Mouse (Mus musculus) embryonic facial prominence, embryonic 10.5 days (tissue): Measurements from ENCODE around the gene Sipa1l2. TPM values are rescaled to one million over a fixed set of nuclear protein-coding genes. Genes with fewer than 3 reads are reported as not detected.

Source experiments
- DNase-seq: peaks from one replicate; pipeline ENCODE4 v3.0.0-alpha.2; 2017; ENCODE audit warnings: low spot score
- H3K27ac ChIP-seq: fragments of 300-500 bp; sonication (generic); replicated peaks from 2 replicates; pipeline ENCODE4 v1.5.1; 2016; ENCODE audit warnings: mild to moderate bottlenecking
- H3K27me3 ChIP-seq: fragments of 300-500 bp; sonication (generic); replicated peaks from 2 replicates; pipeline ENCODE4 v1.6.1; 2016; ENCODE audit warnings: low read depth, mild to moderate bottlenecking; ENCODE audit not compliant: poor library complexity, severe bottlenecking
- H3K36me3 ChIP-seq: fragments of 300-500 bp; sonication (generic); replicated peaks from 2 replicates; pipeline ENCODE4 v1.6.1; 2016; ENCODE audit warnings: mild to moderate bottlenecking, moderate library complexity
- H3K4me1 ChIP-seq: fragments of 300-500 bp; sonication (generic); 2 replicates; pipeline ENCODE4 v1.6.1; 2016
- H3K4me3 ChIP-seq: fragments of 300-500 bp; sonication (generic); 2 replicates; pipeline ENCODE4 v1.5.1; 2016; ENCODE audit warnings: mild to moderate bottlenecking, moderate library complexity
- H3K9me3 ChIP-seq: fragments of 300-500 bp; sonication (generic); 2 replicates; pipeline ENCODE4 v1.6.1; 2016; ENCODE audit warnings: mild to moderate bottlenecking
- WGBS: fragments of 180-500 bp; shearing (Covaris S2); methylation state at CpG from one replicate; pipeline ENCODE4 v1.1.7; 2016; 5-methylcytosine and 5-hydroxymethylcytosine counted together
- polyA plus RNA-seq: library from polyadenylated mRNA; unstranded; fragments of >200 nt; fragmentation: Nextera tagmentation; extraction: Ambion mirVana; gene quantifications from 2 replicates; pipeline ENCODE4 v1.2.1, GENCODE M21; 2016

Sipa1l2 gene
- polyA plus RNA-seq = 12.7 and 14.8 TPM in 2 replicates

- no peaks in the 10 kb centered on the region for H3K9me3 ChIP-seq
- peak within 1 kb of the TSS; percentile 92 for H3K27ac ChIP-seq
- under 1% methylated on average over 125 of the region's 129 CpGs for WGBS
- H3K36me3 ChIP-seq = no peaks in the 10 kb centered on the region
- H3K4me3 ChIP-seq = peak within 1 kb of the TSS; percentile 87
- peaks cover 26% of the 10 kb centered on the region for H3K27me3 ChIP-seq
- peak; percentile 99 for DNase-seq
- peaks cover 36% of the 10 kb centered on the region for H3K4me1 ChIP-seq
Observed at GRCm38 (mm10) chr8:125569533-125570365, at the start of gene Sipa1l2. TSS of gene Sipa1l2 (minus strand) at chr8:125569808.

GRCm38 (mm10) chr8:125618543-125619335, 49.1 kb upstream of the Sipa1l2 start:
- 81% methylated on average over 16 of the region's 16 CpGs for WGBS
- peaks cover 49% of the 10 kb centered on the region for H3K4me1 ChIP-seq
- H3K4me3 ChIP-seq = no peak overlapping the region
- H3K27ac ChIP-seq = peak overlapping the region; percentile 62; the same call in 1 of the 2 replicates
- H3K36me3 ChIP-seq = no peaks in the 10 kb centered on the region
- no peak for DNase-seq
- H3K9me3 ChIP-seq = no peaks in the 10 kb centered on the region
- no peaks in the 10 kb centered on the region for H3K27me3 ChIP-seq

- 75% methylated on average over 5 of the region's 5 CpGs for WGBS
- H3K27me3 ChIP-seq = no peaks in the 10 kb centered on the region
- H3K4me3 ChIP-seq = no peak overlapping the region
- no peaks in the 10 kb centered on the region for H3K36me3 ChIP-seq
- DNase-seq = no peak
- peaks cover 45% of the 10 kb centered on the region for H3K4me1 ChIP-seq
- H3K9me3 ChIP-seq = no peaks in the 10 kb centered on the region
- H3K27ac ChIP-seq = peak overlapping the region; percentile 57
Observed at GRCm38 (mm10) chr8:125616935-125617334, 47.3 kb upstream of the Sipa1l2 start.

GRCm38 (mm10) chr8:125616039-125616438, 46.4 kb upstream of the Sipa1l2 start:
- H3K4me1 ChIP-seq = peaks cover 45% of the 10 kb centered on the region
- no peak overlapping the region for H3K27ac ChIP-seq
- no peak for DNase-seq
- H3K4me3 ChIP-seq = no peak overlapping the region
- no peaks in the 10 kb centered on the region for H3K36me3 ChIP-seq
- H3K9me3 ChIP-seq = no peaks in the 10 kb centered on the region
- H3K27me3 ChIP-seq = no peaks in the 10 kb centered on the region
- 85% methylated on average over 3 of the region's 3 CpGs for WGBS

DNA sequence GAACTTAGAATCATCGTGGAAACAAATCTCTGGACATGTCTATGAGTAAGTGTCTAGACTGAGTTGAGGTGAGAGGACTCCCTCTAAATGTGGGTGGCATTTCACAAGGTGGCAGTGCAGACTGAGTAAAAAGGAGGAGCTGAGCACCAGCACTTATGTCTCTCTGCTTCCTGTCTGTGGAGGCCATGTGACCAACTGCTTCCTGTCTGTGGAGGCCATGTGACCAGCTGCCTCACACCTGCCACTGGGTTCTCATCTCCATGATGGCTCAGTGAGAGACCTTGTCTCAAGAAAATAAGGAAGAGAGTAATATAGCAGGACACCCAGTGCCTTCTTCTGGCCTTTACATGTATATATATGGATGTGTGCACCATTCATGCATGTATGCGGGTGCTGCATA, 43.9 kb upstream of the Sipa1l2 start:
- Histone ChIP-seq H3K4me1 (peaks cover 20% of the 10 kb centered on the region), H3K4me3 (no peak overlapping the region), H3K27ac (no peak overlapping the region), H3K27me3 (no peaks in the 10 kb centered on the region), H3K36me3 (no peaks in the 10 kb centered on the region), H3K9me3 (no peaks in the 10 kb centered on the region)
- no peak for DNase-seq
- 94% methylated on average over 2 of the region's 2 CpGs for WGBS

DNA sequence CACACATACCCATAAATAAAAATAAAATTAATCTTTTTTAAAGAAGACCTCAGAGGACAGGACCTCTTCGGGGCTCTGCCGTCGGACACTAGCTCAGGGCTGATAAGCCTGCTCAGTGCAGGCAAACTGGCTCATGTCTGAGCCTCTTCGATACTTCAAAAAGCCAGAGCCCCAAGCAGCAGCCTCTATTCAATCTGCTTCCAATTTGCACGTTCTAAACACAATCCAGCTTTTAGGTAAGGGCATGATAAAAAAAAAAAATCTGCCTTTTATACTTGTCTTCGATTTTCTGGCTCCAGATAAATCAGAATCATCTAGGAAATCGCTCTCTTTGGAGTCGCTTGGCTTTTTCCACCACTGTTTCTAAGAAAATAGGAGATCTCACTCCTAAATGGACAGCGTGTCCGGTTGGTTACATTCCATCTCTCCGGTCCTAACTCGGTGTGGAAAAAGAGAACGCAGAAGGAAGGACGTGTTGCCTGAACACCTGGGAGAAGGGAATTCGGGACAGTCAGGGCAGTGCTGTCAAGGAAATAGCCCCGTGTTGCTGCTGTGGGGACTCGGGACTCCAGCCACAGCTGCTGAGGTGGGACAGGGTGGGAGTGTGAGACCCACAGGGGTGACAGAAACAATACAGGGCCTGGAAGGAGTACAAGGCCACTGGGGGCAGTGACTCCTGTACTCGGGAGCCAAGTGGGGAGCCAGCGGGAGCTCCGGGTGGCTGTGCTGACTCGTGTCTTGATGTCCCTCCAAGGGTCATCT, 42.4 kb upstream of the Sipa1l2 start:
- no peak for DNase-seq
- H3K9me3 ChIP-seq = no peaks in the 10 kb centered on the region

DNA sequence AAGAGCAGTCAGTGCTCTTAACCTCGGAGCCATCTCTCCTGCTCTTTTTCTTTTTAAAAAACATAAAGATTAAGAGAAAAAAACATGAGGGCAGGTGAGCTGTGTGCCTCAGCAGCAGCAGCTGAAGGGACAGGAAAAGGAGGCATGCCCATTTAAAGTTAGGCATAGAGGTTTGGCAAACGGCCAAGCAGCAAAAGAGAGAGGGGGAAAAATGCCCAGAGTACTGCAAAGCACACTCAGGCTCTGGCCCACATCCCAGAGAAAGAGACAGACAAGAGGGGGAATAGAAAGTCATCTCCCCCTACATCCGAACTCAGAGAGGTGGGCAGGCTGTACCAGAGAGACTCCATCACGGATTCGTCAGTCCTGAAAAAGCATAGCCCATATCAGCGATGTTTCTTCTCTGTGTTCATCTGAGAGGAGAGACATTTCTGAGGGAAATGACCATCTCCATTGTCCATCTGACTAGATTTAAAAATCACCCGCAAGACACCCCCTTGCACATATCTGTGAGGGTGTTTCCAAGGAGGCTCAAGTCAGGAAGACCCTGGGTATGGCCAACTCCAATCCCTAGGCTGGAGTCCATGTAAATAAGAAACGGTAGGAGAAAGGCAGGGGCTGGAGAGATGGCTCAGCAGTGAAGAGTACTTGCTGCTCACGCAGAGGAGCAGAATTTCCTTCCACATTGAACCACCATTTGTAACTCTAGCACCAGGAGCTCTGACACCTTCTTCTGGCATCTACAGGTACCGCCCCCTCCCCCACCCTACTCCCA, 41.6 kb upstream of the Sipa1l2 start:
- 88% methylated on average over 10 of the region's 10 CpGs for WGBS
- Histone ChIP-seq H3K9me3 (no peaks in the 10 kb centered on the region), H3K36me3 (no peaks in the 10 kb centered on the region), H3K27ac (no peak overlapping the region), H3K27me3 (no peaks in the 10 kb centered on the region), H3K4me3 (no peak overlapping the region), H3K4me1 (peaks cover 4% of the 10 kb centered on the region; the same call in 1 of the 2 replicates)
- no peak for DNase-seq

More for the DNA sequence above, 42.4 kb upstream of the Sipa1l2 start:
- Histone ChIP-seq H3K27ac (no peak overlapping the region; the same call in 1 of the 2 replicates), H3K27me3 (no peaks in the 10 kb centered on the region), H3K4me3 (no peak overlapping the region), H3K36me3 (no peaks in the 10 kb centered on the region), H3K4me1 (peaks cover 10% of the 10 kb centered on the region)
- WGBS = 81% methylated on average over 21 of the region's 21 CpGs

DNA sequence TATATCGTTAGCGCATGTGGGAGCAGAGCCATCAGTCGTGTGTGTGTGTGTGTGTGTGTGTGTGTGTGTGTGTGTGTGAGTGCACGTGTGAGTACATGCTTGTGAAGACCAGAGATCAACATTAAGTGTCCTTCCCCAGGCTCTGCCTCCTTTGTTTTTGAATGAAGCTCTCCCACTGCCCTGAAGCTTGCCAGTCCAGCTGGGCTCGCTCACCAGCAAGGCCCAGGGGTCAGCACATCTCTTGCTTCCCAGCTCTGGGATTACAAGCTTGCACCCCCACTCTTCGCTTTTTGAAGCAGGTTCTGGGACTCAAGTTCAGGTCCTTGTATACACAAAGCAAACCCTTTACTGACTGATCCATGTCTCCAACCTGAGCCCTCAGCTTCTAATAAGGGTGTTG, 40.1 kb upstream of the Sipa1l2 start:
- Histone ChIP-seq H3K4me1 (peaks cover 11% of the 10 kb centered on the region), H3K27ac (no peak overlapping the region), H3K36me3 (no peaks in the 10 kb centered on the region), H3K27me3 (no peaks in the 10 kb centered on the region; the same call in 1 of the 2 replicates), H3K4me3 (no peak overlapping the region), H3K9me3 (no peaks in the 10 kb centered on the region)
- 88% methylated on average over 6 of the region's 6 CpGs for WGBS
- no peak for DNase-seq

DNA sequence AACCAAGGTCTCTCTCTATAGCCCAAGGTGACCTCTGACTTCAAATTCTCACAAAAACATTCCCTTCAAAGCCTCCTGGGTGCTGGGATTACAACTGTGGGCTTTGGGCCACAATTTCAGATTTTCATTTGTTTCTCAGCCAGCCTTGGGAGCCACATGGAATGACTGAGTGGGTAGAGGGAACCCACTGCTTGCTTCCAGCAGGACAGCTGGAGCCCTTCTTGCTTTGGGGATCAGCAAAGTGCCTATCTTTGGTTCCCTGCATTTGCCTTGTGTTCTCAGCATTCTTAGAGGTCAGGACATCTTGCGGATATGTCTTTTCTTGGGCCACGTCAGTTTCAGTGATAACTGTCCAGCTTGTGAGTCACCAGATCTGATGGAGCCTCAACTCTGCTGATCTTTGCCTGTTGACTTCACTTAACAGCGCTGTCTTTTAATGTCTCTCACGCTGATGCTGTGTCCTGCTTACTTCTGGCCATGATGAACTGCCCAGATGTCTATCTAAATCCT, 38.2 kb upstream of the Sipa1l2 start:
- Histone ChIP-seq H3K27ac (no peak overlapping the region), H3K4me1 (peaks cover 13% of the 10 kb centered on the region), H3K27me3 (no peaks in the 10 kb centered on the region; the same call in 1 of the 2 replicates), H3K36me3 (no peaks in the 10 kb centered on the region), H3K4me3 (no peak overlapping the region), H3K9me3 (no peaks in the 10 kb centered on the region)
- DNase-seq = no peak
- 86% methylated on average over 4 of the region's 4 CpGs for WGBS

- Histone ChIP-seq H3K27me3 (no peaks in the 10 kb centered on the region; the same call in 1 of the 2 replicates), H3K9me3 (no peaks in the 10 kb centered on the region), H3K4me1 (peaks cover 9% of the 10 kb centered on the region), H3K27ac (no peak overlapping the region), H3K4me3 (no peak overlapping the region), H3K36me3 (no peaks in the 10 kb centered on the region)
- WGBS = 68% methylated on average over 3 of the region's 3 CpGs
- no peak for DNase-seq
Observed at GRCm38 (mm10) chr8:125606937-125607336, 37.3 kb upstream of the Sipa1l2 start.

DNA sequence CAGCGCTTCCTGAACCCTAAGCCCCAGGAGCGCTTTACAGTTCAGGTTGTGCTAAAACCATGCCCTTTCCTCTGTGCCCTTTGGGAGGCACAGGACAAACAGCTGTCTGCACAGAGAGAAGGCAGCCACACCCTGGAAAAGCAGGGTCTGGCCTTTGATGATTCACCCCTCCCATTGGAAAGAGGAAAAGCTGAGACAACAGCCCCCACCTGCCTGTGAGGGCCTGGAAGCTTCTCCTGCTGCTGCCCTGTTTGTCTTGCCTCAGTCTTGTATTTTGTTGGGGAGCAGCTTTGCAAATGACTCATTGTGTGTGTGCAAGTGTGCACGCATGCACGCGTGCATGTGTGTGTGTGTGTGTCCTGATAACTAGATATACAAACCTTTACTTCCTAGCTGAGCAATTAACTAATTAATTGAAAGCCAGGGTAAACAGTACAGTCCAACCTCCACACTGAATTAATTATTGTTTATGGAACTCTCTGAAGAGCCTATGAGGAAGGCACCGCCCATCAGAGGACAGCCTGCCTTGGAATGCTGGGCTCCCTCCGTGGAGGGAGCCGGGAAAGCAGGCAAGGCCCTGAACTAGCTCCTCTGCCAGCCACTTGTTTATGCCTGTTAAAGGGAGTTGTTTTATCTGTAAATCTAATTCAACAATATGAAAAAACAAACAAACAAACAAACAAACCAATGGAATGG, 35.4 kb upstream of the Sipa1l2 start:
- Histone ChIP-seq H3K27ac (no peak overlapping the region), H3K4me1 (peaks cover 14% of the 10 kb centered on the region), H3K27me3 (no peaks in the 10 kb centered on the region; the same call in 1 of the 2 replicates), H3K9me3 (no peaks in the 10 kb centered on the region), H3K36me3 (no peaks in the 10 kb centered on the region), H3K4me3 (no peak overlapping the region)
- WGBS = 80% methylated on average over 8 of the region's 8 CpGs
- DNase-seq = no peak
